Comparison of ENCODE assay signal across 8 mouse cellular contexts in the genomic region with DNA sequence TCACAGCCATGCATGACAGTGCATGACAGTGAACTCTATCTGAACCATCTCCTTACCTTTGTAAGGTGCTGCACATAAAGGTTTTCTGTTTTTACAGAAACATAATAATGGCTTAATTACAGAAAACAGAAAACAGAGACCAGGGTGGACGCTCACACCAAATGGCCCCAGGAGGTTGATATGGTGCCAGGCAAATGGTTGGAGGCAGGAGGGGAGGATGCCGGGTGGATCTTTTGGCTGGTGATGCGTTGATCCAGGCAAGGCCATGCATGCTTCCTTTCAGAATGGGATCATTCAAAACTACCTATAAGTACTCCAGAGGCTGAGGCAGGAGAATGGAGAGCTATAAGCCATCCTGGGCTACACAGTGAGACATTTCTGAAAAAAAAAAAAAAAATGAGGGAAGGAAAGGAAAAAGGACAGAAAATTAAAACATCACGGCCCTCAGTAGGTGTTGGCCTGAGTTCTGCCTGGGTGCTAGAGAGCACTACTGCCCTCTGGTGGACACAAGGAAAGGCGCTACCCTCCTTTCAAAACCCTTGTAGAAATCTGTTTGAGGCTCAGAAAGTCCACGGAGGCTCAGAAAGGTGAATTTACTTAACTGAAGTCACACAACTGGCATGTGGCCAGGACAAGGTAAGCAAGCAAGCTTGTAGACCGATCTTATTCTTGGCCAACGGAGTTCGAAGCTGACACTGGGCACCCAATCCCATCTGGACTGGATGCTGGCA. TPM values are rescaled to one million over a fixed set of nuclear protein-coding genes. Genes with fewer than 3 reads are reported as not detected.
DNase-seq lines count a peak whose midpoint lies in the region; ATAC-seq and TF ChIP-seq lines count a peak whose summit lies in the region.

No protein-coding gene starts in this region.

- no peak; the same call in 1 of the 2 replicates for TF ChIP-seq CTCF in heart, adult 2 months (IDR thresholded peaks at IDR 0.05)
- peak; percentile 79; the same call in 1 of the 2 replicates for TF ChIP-seq CTCF in testis, adult 2 months (IDR thresholded peaks at IDR 0.05; ENCODE audit: control insufficient read depth, insufficient read depth, insufficient replicate concordance, low read depth, low read length)

- no peak overlapping the region for H3K4me3 ChIP-seq in heart, adult 2 months
- H3K4me3 ChIP-seq in heart, embryonic 12.5 days = no peak overlapping the region
- H3K4me3 ChIP-seq in testis, adult 2 months (ENCODE audit: control insufficient read depth, low read depth, low read length) = no peak overlapping the region
- no peak overlapping the region for H3K4me3 ChIP-seq in neural tube, embryonic 15.5 days (replicated peaks)

- no peak for ATAC-seq in heart, embryonic 12.5 days (ENCODE audit: insufficient number of reproducible peaks, low FRiP score)
- 0 out of 2 replicates have a peak, but pooled peaks have one; percentile 65 for ATAC-seq in megakaryocyte-erythroid progenitor cell, adult 5-6 weeks (replicated peaks; ENCODE audit: low FRiP score, low TSS enrichment, poor library complexity, severe bottlenecking)
- no peak for ATAC-seq in neural tube, embryonic 15.5 days (ENCODE audit: low FRiP score)

- TF ChIP-seq EP300 in heart, adult 2 months (IDR thresholded peaks at IDR 0.05; ENCODE audit: insufficient read depth, low read depth, low read length) = peak; percentile 68

- DNase-seq in heart, adult 2 months = peak in 1 of 2 experiments; percentile 46
- no peak for DNase-seq in testis, postnatal 14 days (ENCODE audit: low spot score)
- peak; percentile 45 for DNase-seq in cerebellum, adult 9-10 months
- peak; percentile 84 for DNase-seq in induced T-regulatory cell, adult 2 months (ENCODE audit: low read depth)

- H3K36me3 ChIP-seq in heart, adult 2 months (ENCODE audit: control insufficient read depth, insufficient read depth, low read length) = no peaks in the 10 kb centered on the region
- H3K36me3 ChIP-seq in heart, embryonic 12.5 days = no peaks in the 10 kb centered on the region
- no peaks in the 10 kb centered on the region for H3K36me3 ChIP-seq in testis, adult 2 months (ENCODE audit: control insufficient read depth, insufficient read depth, low read length)
- H3K36me3 ChIP-seq in neural tube, embryonic 15.5 days = no peaks in the 10 kb centered on the region

- H3K4me1 ChIP-seq in heart, adult 2 months (ENCODE audit: control insufficient read depth, insufficient read depth, low read length) = no peaks in the 10 kb centered on the region; the same call in 1 of the 2 replicates
- H3K4me1 ChIP-seq in heart, embryonic 12.5 days (replicated peaks) = peaks cover 10% of the 10 kb centered on the region
- H3K4me1 ChIP-seq in testis, adult 2 months (ENCODE audit: control insufficient read depth, insufficient read depth, low read length) = no peaks in the 10 kb centered on the region
- H3K4me1 ChIP-seq in neural tube, embryonic 15.5 days = no peaks in the 10 kb centered on the region

- H3K27ac ChIP-seq in heart, adult 2 months = no peak overlapping the region
- H3K27ac ChIP-seq in heart, embryonic 12.5 days (ENCODE audit: poor library complexity, severe bottlenecking) = no peak overlapping the region
- H3K27ac ChIP-seq in testis, adult 2 months (ENCODE audit: control insufficient read depth, insufficient read depth, low read depth, low read length) = no peak overlapping the region
- H3K27ac ChIP-seq in neural tube, embryonic 15.5 days (replicated peaks) = no peak overlapping the region

- no peaks in the 10 kb centered on the region for H3K9me3 ChIP-seq in heart, embryonic 12.5 days (replicated peaks)
- no peaks in the 10 kb centered on the region for H3K9me3 ChIP-seq in neural tube, embryonic 15.5 days (replicated peaks)

- TF ChIP-seq POLR2A in heart, adult 2 months (IDR thresholded peaks at IDR 0.05; ENCODE audit: insufficient read depth, low read depth, low read length) = no peak
- TF ChIP-seq POLR2A in testis, adult 2 months (IDR thresholded peaks at IDR 0.05; ENCODE audit: control insufficient read depth, low read depth, low read length) = no peak

- no peak overlapping the region for H3K9ac ChIP-seq in heart, adult 2 months (ENCODE audit: low read depth, low read length)
- no peak overlapping the region for H3K9ac ChIP-seq in heart, embryonic 12.5 days
- H3K9ac ChIP-seq in neural tube, embryonic 15.5 days (replicated peaks) = no peak overlapping the region

- no peaks in the 10 kb centered on the region for H3K79me2 ChIP-seq in heart, adult 2 months (replicated peaks; ENCODE audit: control insufficient read depth, insufficient read depth, low read length)

- 29% methylated on average over 9 of the region's 9 CpGs for WGBS in heart, adult 2 months
- 26% methylated on average over 9 of the region's 9 CpGs for WGBS in heart, embryonic 12.5 days
- 30% methylated on average over 9 of the region's 9 CpGs for WGBS in neural tube, embryonic 15.5 days

- no peaks in the 10 kb centered on the region for H3K27me3 ChIP-seq in heart, adult 2 months (ENCODE audit: control insufficient read depth, insufficient read depth, low read length)
- H3K27me3 ChIP-seq in heart, embryonic 12.5 days (replicated peaks) = peaks cover 23% of the 10 kb centered on the region; the same call in 1 of the 2 replicates
- no peaks in the 10 kb centered on the region for H3K27me3 ChIP-seq in testis, adult 2 months (ENCODE audit: control insufficient read depth, insufficient read depth, low read length)
- no peaks in the 10 kb centered on the region for H3K27me3 ChIP-seq in neural tube, embryonic 15.5 days (replicated peaks)

- H3K4me2 ChIP-seq in heart, embryonic 12.5 days = no peak overlapping the region
- no peak overlapping the region for H3K4me2 ChIP-seq in neural tube, embryonic 15.5 days

- intact Hi-C loops in heart, adult 2 months (cut with DNase I) = loop anchor here (1.0 to 2.0 kb wide), 2 partner anchors 36 to 129 kb away; no protein-coding TSS in a partner anchor

RNA-seq across cellular contexts. Expression of a gene that starts 6.4 kb away (rescaled TPM):
- total RNA-seq in heart, adult 2 months (2021) = 10 to 100 TPM in 1 of 2 experiments, 1 to 10 TPM in 1; 7.8 to 10.2 TPM
- 8.6 and 9.4 TPM in 2 replicates for polyA plus RNA-seq in heart, adult 2 months (2012; rRNA removed)
- polyA plus RNA-seq in heart, embryonic 12.5 days (2016; fragmentation: Nextera tagmentation; extraction: Ambion mirVana) = 2.9 and 3.4 TPM in 2 replicates
- polyA plus RNA-seq in testis, adult 2 months (2012; rRNA removed) = 4.1 and 6.7 TPM in 2 replicates
- total RNA-seq in megakaryocyte-erythroid progenitor cell, adult 5-6 weeks (2014; fragmentation: Nextera tagmentation) = not detected in 2 replicates
- not detected in 2 replicates for total RNA-seq in megakaryocyte-erythroid progenitor cell, adult 5-6 weeks (2017)
- 6.6 and 6.7 TPM in 2 replicates for polyA plus RNA-seq in neural tube, embryonic 15.5 days (2015; fragmentation: Nextera tagmentation; extraction: Ambion mirVana)

RNA-seq across cellular contexts. Expression of a gene that starts 27.5 kb away (rescaled TPM):
- total RNA-seq in heart, adult 2 months (2021) = 1 to 10 TPM in 1 of 2 experiments, under 1 TPM in 1; 0.65 to 5.3 TPM
- polyA plus RNA-seq in heart, adult 2 months (2012; rRNA removed) = 0.41 and 1.3 TPM in 2 replicates
- 8.1 and 9.3 TPM in 2 replicates for polyA plus RNA-seq in heart, embryonic 12.5 days (2016; fragmentation: Nextera tagmentation; extraction: Ambion mirVana)
- polyA plus RNA-seq in testis, adult 2 months (2012; rRNA removed) = 0.58 and 1.0 TPM in 2 replicates
- 11.1 and 17.0 TPM in 2 replicates for total RNA-seq in megakaryocyte-erythroid progenitor cell, adult 5-6 weeks (2014; fragmentation: Nextera tagmentation)
- 4.5 and 10.2 TPM in 2 replicates for total RNA-seq in megakaryocyte-erythroid progenitor cell, adult 5-6 weeks (2017)
- polyA plus RNA-seq in neural tube, embryonic 15.5 days (2015; fragmentation: Nextera tagmentation; extraction: Ambion mirVana) = 2.1 and 4.4 TPM in 2 replicates

RNA-seq across cellular contexts. Expression of a gene that starts 47.8 kb away (rescaled TPM):
- 100 to 1,000 TPM; 112 to 138 TPM for total RNA-seq in heart, adult 2 months (2021)
- 46.9 and 48.7 TPM in 2 replicates for polyA plus RNA-seq in heart, adult 2 months (2012; rRNA removed)
- polyA plus RNA-seq in heart, embryonic 12.5 days (2016; fragmentation: Nextera tagmentation; extraction: Ambion mirVana) = 56.9 and 57.6 TPM in 2 replicates
- 0.49 and 0.54 TPM in 2 replicates for polyA plus RNA-seq in testis, adult 2 months (2012; rRNA removed)
- not detected in 2 replicates for total RNA-seq in megakaryocyte-erythroid progenitor cell, adult 5-6 weeks (2014; fragmentation: Nextera tagmentation)
- not detected in 2 replicates for total RNA-seq in megakaryocyte-erythroid progenitor cell, adult 5-6 weeks (2017)
- 2.2 and 2.5 TPM in 2 replicates for polyA plus RNA-seq in neural tube, embryonic 15.5 days (2015; fragmentation: Nextera tagmentation; extraction: Ambion mirVana)

RNA-seq across cellular contexts. Expression of a gene that starts 56.4 kb away (rescaled TPM):
- 10 to 100 TPM; 56.8 to 58.8 TPM for total RNA-seq in heart, adult 2 months (2021)
- polyA plus RNA-seq in heart, adult 2 months (2012; rRNA removed) = 92.1 and 120 TPM in 2 replicates
- polyA plus RNA-seq in heart, embryonic 12.5 days (2016; fragmentation: Nextera tagmentation; extraction: Ambion mirVana) = 320 and 321 TPM in 2 replicates
- 8.0 and 16.8 TPM in 2 replicates for polyA plus RNA-seq in testis, adult 2 months (2012; rRNA removed)
- total RNA-seq in megakaryocyte-erythroid progenitor cell, adult 5-6 weeks (2014; fragmentation: Nextera tagmentation) = 1.5 and 7.8 TPM in 2 replicates
- total RNA-seq in megakaryocyte-erythroid progenitor cell, adult 5-6 weeks (2017) = 1.9 and 3.1 TPM in 2 replicates
- 227 TPM in 2 replicates for polyA plus RNA-seq in neural tube, embryonic 15.5 days (2015; fragmentation: Nextera tagmentation; extraction: Ambion mirVana)

Comparison
In these comparisons a context has a peak if more than half of its experiments do, and no peak if none do; other contexts are left out.
1. RNA of a gene that starts 47.8 kb away (polyA plus RNA-seq): 56.9 to 57.6 TPM in heart, embryonic 12.5 days and 46.9 to 48.7 TPM in heart, adult 2 months; 2.2 to 2.5 TPM in neural tube, embryonic 15.5 days and 0.49 to 0.54 TPM in testis, adult 2 months; every median in the first group is over 10 times any median in the second.